Mouse (Mus musculus) layer of hippocampus, adult 11-12 months (tissue): Measurements from ENCODE around the gene Txnip.

Experiments
- DNase-seq: peaks from one replicate; pipeline ENCODE4 v3.0.0; 2022; ENCODE audit warnings: low spot score

Txnip gene

DNA sequence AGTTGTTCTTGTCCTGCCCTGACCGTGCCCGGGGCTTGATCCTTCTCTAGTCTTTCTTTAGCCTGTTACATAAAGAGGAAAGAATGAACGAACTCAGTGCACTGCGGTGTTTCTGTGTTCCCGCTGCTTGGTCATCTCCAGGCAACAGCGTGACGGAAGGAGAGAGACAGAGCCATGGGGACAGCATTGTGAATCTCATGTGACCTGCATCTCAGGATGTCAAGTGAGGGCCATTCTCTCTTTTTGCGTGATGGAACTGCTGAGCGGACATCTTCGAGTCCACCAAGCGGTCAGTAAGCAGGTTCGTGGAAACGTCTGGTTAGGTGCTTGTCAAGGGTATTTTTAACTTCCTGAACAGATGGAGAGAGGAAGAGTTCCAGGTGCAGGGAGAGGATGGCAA, 11.7 kb downstream of the Txnip start:
- DNase-seq: no peak

DNA sequence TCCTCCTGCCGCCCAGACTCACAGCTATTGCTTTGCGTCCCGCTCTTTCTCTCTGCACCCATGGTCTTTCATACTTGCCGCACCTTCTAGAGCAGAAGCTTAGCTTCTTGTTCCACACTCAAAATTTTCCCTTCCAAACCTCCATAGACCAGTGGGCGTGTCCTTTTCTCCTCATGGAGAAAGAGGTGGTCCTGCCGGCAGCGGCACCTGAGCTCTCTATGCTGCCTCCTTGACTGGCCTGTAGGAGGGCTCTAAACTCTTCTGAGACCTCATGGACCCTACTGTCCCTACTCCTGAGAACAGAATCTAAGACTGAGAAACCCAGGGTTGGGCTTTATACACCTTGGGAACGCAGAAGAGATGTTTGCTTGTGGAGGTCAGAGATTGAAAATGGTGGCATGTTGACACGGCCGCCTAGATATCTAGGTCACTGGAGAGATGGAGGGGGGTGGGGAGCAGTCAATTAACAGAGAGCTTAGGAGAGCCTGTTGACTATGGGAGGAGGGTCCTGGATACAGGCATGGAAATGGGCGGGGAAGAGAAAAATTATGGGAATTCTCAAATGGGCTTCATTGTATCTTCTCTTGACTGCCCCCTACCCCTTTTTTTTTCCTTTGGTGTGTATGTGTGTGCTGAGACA, 12.3 kb downstream of the Txnip start:
- DNase-seq: no peak

- no peak for DNase-seq
These were observed 12.9 kb downstream of the Txnip start for GRCm38 (mm10) chr3:96570643-96571042.

DNA sequence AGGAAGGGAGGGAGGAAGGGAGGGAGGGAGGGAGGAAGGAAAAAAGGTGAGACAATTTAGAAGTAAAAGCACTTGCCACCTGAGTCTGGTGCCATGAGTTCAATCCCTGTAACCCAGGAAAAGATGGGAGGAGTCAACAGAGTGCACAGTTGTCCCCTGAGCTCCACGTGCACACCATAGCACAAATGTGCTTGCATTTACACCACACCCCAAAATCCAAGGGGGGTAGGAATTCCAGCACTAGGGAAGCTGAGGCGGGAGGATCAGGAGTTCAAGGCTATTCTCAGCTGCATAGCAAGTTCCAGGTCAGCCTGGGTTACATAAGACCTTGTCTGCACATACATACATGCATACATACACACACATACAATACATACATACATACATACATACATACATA, 13.6 kb downstream of the Txnip start:
- DNase-seq: no peak

GRCm38 (mm10) chr3:96571896-96572698, 14.3 kb downstream of the Txnip start:
- no peak for DNase-seq

- no peak for DNase-seq
These were observed 16.1 kb downstream of the Txnip start for GRCm38 (mm10) chr3:96573611-96574511.

DNA sequence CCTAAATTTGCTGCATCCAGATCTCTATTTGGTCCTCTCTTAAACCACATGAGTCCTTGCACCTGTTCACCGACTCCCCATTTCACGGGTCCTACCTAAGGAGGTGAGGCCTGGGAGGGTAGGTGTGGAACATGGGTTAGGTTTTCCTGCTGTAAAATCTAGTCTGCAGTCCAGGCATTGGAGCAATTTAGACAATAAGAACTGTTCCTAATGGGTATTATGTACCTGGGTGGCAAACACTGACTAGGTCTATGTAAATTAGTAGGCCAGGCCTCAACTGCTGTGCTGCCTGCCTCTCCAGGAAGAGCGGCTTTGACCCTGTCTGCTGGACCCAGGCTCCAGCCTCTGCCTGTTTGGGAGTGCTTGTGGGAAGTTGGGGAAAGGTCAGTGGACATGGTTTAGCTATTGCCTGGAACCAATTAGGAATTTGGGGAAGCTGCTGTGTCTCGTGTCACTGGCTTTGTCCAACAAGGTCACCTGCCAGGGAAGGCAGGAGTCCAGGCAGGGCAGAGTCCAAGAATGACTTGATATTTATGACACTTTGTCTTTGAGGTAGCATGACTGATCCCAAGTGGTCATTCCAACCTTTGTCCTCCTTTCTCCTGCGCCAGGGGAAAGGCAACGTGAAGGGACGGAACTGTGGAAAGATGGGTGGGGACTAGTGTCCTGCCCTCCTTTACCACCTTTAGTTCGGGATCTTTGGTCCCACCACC, 17.7 kb downstream of the Txnip start:
- DNase-seq: no peak

- DNase-seq: no peak
These were observed 18.4 kb downstream of the Txnip start for GRCm38 (mm10) chr3:96576005-96576658.

DNA sequence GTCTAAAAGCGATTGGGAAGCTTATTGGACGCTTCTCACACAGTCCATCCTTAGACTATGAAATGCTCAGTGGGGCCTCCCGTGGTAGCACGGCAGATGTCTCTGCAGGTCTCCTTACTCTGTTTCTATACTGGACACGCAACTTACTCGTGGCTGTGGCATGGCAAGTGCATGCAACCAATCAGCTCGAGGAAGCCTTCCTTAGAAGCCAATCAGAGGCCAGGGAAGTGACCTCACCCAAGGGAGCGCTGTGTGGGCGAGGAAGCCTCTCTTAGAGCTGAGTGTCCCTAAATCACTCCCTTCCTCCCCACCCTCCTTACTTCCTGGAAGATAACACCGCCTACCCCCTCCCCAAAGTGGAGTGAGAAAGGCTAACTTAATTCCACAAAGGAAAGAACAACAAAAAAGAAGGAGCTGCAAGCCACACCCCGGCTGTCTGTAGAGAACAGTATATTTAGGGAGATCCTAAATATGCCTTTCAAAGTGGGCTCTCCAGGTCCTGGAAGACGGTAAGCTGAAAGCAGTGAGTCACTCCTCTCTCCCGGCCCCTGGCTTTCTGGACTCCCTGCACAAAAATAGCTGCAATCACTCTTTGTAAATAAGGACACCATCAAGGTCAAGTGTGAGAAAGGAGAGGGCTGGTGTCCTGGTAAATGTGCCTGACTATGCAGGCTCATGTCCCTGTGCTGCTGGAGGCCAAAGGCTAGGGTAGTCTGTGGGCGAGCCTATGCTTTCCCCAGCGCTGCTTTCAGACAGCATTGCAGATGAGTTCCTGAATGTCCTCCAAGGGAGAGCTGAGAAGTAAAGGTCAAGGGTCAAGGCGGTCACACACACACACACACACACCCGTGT, 19.2 kb downstream of the Txnip start, which contains the start of gene Gm16253:
TSS of gene Gm16253 (plus strand) at position 295 of the 852 bp plus-strand sequence.
- peak; percentile 89 for DNase-seq

GRCm38 (mm10) chr3:96577566-96577965, 19.8 kb downstream of the Txnip start:
- DNase-seq: no peak

DNA sequence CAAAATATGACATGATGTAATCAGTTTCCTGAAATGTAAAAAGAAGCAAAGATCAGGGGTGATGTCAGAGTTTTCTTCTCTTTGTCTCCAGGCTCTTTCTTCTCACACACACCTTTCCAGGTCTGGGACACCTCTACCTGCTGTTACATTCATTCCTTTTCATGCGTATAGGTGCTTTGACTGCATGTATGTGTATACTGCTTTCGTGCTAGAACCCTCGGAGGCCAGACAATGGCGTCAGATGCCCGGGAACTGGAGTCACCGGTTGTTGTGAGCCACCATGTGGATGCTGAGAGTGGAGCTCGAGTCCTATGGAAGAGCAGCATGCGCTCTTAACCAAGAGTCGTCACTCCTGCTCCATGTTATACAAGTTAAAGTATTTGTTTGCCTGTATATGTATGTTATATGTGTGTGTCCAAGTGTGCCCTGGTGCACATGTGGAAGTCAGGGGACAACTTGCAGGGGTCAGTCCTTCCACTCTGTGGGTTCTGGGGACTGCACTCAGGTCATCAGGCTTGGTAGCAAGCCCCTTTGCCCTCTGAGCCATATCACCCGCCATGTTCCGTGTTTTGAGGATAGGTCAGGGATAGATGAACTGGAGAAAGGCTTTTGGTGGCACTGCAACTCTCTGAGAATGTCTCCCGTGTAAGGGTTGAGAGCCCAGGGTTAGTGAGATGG, 20.9 kb downstream of the Txnip start:
- no peak for DNase-seq

DNA sequence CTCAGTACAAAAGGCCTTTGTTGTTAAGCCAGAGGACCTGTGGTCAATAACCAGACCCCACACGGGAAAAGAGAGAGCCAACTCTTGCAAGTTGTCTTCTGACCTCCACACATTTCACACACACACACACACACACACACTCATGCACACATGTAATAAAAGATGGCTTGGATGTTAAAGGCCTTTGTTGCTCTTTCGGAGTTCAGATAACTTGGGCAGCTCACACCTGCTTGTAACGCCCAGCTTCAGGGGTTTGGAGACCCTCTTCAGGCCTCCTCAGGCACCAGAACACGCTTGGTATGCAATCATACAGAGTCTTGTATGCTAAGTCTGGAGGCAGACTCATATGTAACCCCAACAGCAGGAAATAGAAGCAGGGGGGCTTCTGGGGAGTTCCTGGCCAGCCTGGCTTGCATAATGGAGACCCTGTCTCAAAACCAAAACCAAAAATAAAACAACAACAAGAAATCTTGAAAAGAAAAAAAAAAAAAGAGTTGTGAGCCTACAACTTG, 21.5 kb downstream of the Txnip start:
- no peak for DNase-seq

DNA sequence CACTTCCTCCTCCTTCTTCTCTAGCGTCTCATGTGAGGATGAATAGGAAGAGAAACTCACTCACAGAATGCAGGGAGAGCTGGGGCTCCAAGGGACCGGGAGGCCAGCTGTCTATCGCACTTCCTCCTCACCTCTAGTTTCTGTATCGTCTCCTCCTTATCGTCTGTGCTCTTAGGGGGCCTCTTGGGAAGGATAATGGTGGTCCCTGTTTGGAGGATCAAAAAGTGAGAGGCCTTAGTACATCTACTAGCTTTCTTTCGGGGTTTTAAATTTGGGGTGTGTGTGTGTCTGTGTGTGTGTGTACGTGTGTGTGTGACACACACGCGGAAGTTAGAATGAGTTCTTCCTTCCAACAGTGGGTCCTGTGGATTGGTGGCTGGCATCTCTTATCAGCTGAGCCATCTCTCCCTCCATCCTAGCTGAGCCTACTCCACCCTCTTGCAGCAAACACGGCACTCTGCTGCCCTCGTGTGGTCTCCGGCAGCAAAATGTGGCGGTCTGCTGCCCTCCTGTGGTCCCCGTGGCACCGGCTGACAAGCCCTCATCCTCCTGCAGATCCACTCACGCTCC, 22.2 kb downstream of the Txnip start:
- DNase-seq: peak; percentile 95

DNA sequence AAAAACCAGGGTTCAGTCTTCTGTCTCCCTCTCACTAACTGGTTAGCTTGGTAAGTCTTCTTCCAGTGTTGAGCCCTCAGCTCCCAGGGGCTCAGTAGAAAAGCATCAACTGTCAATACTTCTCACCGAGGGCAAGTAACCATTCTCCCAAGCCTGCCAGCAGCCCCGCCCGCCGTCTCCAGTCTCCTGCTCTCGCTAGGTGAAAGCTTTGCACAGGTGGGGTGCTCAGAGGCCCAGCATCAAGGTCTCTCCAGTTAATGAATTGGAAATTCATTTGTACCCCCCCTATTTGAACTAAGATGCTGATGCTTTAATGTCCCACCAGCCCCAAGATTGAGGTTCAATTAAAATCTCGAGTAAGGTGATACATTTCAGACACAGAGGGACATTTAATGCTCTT, 23.4 kb downstream of the Txnip start:
- DNase-seq: no peak

- DNase-seq: no peak
These were observed 24.2 kb downstream of the Txnip start for GRCm38 (mm10) chr3:96581771-96582515.

GRCm38 (mm10) chr3:96583386-96583785, 25.6 kb downstream of the Txnip start:
- DNase-seq: no peak

DNA sequence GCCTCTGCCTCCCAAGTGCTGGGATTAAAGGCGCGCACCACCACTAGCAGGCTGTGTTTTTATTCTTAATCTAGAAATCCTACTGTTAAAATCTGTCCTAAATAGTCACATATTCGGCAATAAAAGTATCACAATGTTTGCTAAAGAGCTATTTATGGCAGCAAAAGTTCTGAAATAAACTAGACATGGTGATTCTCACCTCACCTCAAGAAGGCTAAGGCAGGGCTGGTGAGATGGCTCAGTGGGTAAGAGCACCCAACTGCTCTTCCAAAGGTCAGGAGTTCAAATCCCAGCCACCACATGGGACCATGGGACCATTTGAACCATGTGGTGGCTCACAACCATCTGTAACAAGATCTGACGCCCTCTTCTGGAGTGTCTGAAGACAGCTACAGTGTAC, 32.9 kb downstream of the Txnip start:
- DNase-seq: no peak

DNA sequence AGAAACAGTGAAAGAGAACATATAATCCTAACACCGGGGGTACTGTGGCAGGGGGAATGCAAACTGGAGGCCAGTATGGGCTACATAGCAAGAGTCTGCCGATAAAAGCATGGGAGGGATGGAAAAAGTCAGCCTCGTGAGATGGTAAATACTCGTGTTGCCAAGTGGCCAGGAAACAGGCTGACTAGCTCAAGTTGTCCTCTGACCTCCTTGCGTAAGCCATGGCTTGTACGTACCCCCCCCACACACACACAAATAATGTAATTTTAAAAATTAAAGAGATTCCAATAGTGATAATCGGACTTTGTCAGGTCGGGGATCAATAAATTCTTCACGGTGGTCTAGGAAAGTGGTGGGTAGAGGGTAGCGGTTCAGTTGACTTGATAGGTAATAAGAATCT, 35.6 kb downstream of the Txnip start:
- no peak for DNase-seq
